ENCODE assay signal across 8 mouse cellular contexts in genomic region chr9:57129641-57130040, GRCm38 (mm10). TPM values are rescaled to one million over a fixed set of nuclear protein-coding genes. Genes with fewer than 3 reads are reported as not detected.
DNase-seq lines count a peak whose midpoint lies in the region; ATAC-seq and TF ChIP-seq lines count a peak whose summit lies in the region.

No protein-coding gene starts in this region.

- 0 out of 2 replicates have a peak, but pooled peaks cover 2% of the 10 kb centered on the region for H3K4me1 ChIP-seq in forebrain, embryonic 11.5 days (replicated peaks; ENCODE audit: control insufficient read depth, insufficient read depth, low read length)
- peaks cover 14% of the 10 kb centered on the region for H3K4me1 ChIP-seq in limb, embryonic 12.5 days (replicated peaks)
- peaks cover 12% of the 10 kb centered on the region for H3K4me1 ChIP-seq in neural tube, embryonic 14.5 days (ENCODE audit: control insufficient read depth, insufficient read depth, low read length)

- peaks cover 12% of the 10 kb centered on the region for H3K36me3 ChIP-seq in forebrain, embryonic 11.5 days (ENCODE audit: control insufficient read depth, insufficient read depth, low read length)
- peaks cover 50% of the 10 kb centered on the region for H3K36me3 ChIP-seq in limb, embryonic 12.5 days
- H3K36me3 ChIP-seq in neural tube, embryonic 14.5 days (ENCODE audit: control insufficient read depth, insufficient read depth, low read length), result peaks cover 34% of the 10 kb centered on the region

- H3K9ac ChIP-seq in forebrain, embryonic 11.5 days (ENCODE audit: low read length), result 0 out of 2 replicates have a peak overlapping the region, but pooled peaks have one; percentile 24
- H3K9ac ChIP-seq in limb, embryonic 12.5 days (replicated peaks), result no peak overlapping the region
- H3K9ac ChIP-seq in neural tube, embryonic 14.5 days (replicated peaks; ENCODE audit: low read depth, low read length), result no peak overlapping the region

- no peaks in the 10 kb centered on the region for H3K9me3 ChIP-seq in forebrain, embryonic 11.5 days (ENCODE audit: control insufficient read depth, low read length)
- no peaks in the 10 kb centered on the region for H3K9me3 ChIP-seq in limb, embryonic 12.5 days
- H3K9me3 ChIP-seq in neural tube, embryonic 14.5 days (ENCODE audit: control insufficient read depth, low read length), result no peaks in the 10 kb centered on the region

- ATAC-seq in forebrain, embryonic 11.5 days (replicated peaks; ENCODE audit: low FRiP score), result no peak
- ATAC-seq in limb, embryonic 12.5 days (ENCODE audit: insufficient number of reproducible peaks, insufficient read depth, low FRiP score, low TSS enrichment, low read depth), result no peak
- no peak for ATAC-seq in neural tube, embryonic 14.5 days (ENCODE audit: low read depth)

- H3K4me2 ChIP-seq in forebrain, embryonic 11.5 days (ENCODE audit: low read depth, low read length, severe bottlenecking), result peak overlapping the region; percentile 96; the same call in 1 of the 2 replicates
- peak overlapping the region; percentile 86; the same call in 1 of the 2 replicates for H3K4me2 ChIP-seq in limb, embryonic 12.5 days
- H3K4me2 ChIP-seq in neural tube, embryonic 14.5 days (ENCODE audit: low read depth, low read length), result peak overlapping the region; percentile 65

- TF ChIP-seq CTCF in left cerebral cortex, adult 2 months (IDR thresholded peaks at IDR 0.05), result no peak

- no peaks in the 10 kb centered on the region for H3K27me3 ChIP-seq in forebrain, embryonic 11.5 days (ENCODE audit: control insufficient read depth, insufficient read depth, low read length)
- no peaks in the 10 kb centered on the region for H3K27me3 ChIP-seq in limb, embryonic 12.5 days
- no peaks in the 10 kb centered on the region; the same call in 1 of the 2 replicates for H3K27me3 ChIP-seq in neural tube, embryonic 14.5 days (ENCODE audit: control insufficient read depth, insufficient read depth, low read length)

- no peak for DNase-seq in left cerebral cortex, adult 2 months (ENCODE audit: extremely low spot score in 1 of 2, low spot score in 2 of 2)
- DNase-seq in left cerebral cortex, postnatal 10 days (ENCODE audit: extremely low spot score in 1 of 2, low spot score in 2 of 2), result no peak
- DNase-seq in forebrain, embryonic 11.5 days (ENCODE audit: low spot score), result no peak
- DNase-seq in thymus, postnatal 10 days (ENCODE audit: low spot score in 2 of 2), result no peak
- DNase-seq in thymus, adult 18-20 months, result no peak
- DNase-seq in left cerebral cortex, adult 8-10 months (ENCODE audit: low spot score in 2 of 2), result no peak

- peak overlapping the region; percentile 71; the same call in 1 of the 2 replicates for H3K4me3 ChIP-seq in left cerebral cortex, adult 2 months
- peak overlapping the region; percentile 69; the same call in 1 of the 2 replicates for H3K4me3 ChIP-seq in forebrain, embryonic 11.5 days (ENCODE audit: low read depth, low read length)
- H3K4me3 ChIP-seq in limb, embryonic 12.5 days (replicated peaks), result no peak overlapping the region
- H3K4me3 ChIP-seq in neural tube, embryonic 14.5 days (ENCODE audit: low read depth, low read length), result peak overlapping the region; percentile 71

- intact Hi-C loops in left cerebral cortex, adult 2 months (cut with DNase I), result loop anchor here (1.0 to 5.0 kb wide), 4 partner anchors 53 to 239 kb away; partner anchors contain the start of gene Snupn
- intact Hi-C loops in left cerebral cortex, postnatal 10 days (cut with DNase I), result loop anchor here (5.0 kb wide), 2 partner anchors 52 to 182 kb away; no protein-coding TSS in a partner anchor

- peak overlapping the region; percentile 96 for H3K27ac ChIP-seq in left cerebral cortex, adult 2 months
- H3K27ac ChIP-seq in forebrain, embryonic 11.5 days (ENCODE audit: low read depth, low read length), result no peak overlapping the region
- no peak overlapping the region for H3K27ac ChIP-seq in limb, embryonic 12.5 days
- H3K27ac ChIP-seq in neural tube, embryonic 14.5 days (ENCODE audit: low read depth, low read length), result no peak overlapping the region

RNA-seq across cellular contexts. Expression of gene Man2c1, which starts 0.8 kb away (rescaled TPM):
- total RNA-seq in left cerebral cortex, adult 2 months (2021), result 100 to 1,000 TPM; 150 to 175 TPM
- 100 to 1,000 TPM; 140 to 148 TPM for total RNA-seq in left cerebral cortex, postnatal 10 days (2021)
- polyA plus RNA-seq in forebrain, embryonic 11.5 days (2014; fragmentation: Nextera tagmentation; extraction: Ambion mirVana), result 37.6 and 41.3 TPM in 2 replicates
- 70.7 and 70.8 TPM in 2 replicates for polyA plus RNA-seq in limb, embryonic 12.5 days (2016; fragmentation: Nextera tagmentation; extraction: Ambion mirVana)
- polyA plus RNA-seq in neural tube, embryonic 14.5 days (2014; fragmentation: Nextera tagmentation; extraction: Ambion mirVana), result 43.2 and 49.9 TPM in 2 replicates
- total RNA-seq in left cerebral cortex, adult 8-10 months (2022), result 100 to 1,000 TPM; 116 to 162 (median 135) TPM

RNA-seq across cellular contexts. Expression of gene Neil1, which starts 18.5 kb away (rescaled TPM):
- 10 to 100 TPM in 1 of 2 experiments, 1 to 10 TPM in 1; 9.9 to 10.5 TPM for total RNA-seq in left cerebral cortex, adult 2 months (2021)
- 1 to 10 TPM; 7.6 to 8.0 TPM for total RNA-seq in left cerebral cortex, postnatal 10 days (2021)
- polyA plus RNA-seq in forebrain, embryonic 11.5 days (2014; fragmentation: Nextera tagmentation; extraction: Ambion mirVana), result 5.2 and 5.4 TPM in 2 replicates
- 7.8 and 8.1 TPM in 2 replicates for polyA plus RNA-seq in limb, embryonic 12.5 days (2016; fragmentation: Nextera tagmentation; extraction: Ambion mirVana)
- polyA plus RNA-seq in neural tube, embryonic 14.5 days (2014; fragmentation: Nextera tagmentation; extraction: Ambion mirVana), result 6.6 and 7.7 TPM in 2 replicates
- total RNA-seq in left cerebral cortex, adult 8-10 months (2022), result 10 to 100 TPM in 2 of 4 experiments, 1 to 10 TPM in 2; 7.9 to 11.9 (median 9.5) TPM

RNA-seq across cellular contexts. Expression of gene Commd4, which starts 28.5 kb away (rescaled TPM):
- total RNA-seq in left cerebral cortex, adult 2 months (2021), result 10 to 100 TPM; 84.1 to 93.1 TPM
- 10 to 100 TPM; 81.8 to 90.4 TPM for total RNA-seq in left cerebral cortex, postnatal 10 days (2021)
- 87.1 and 99.0 TPM in 2 replicates for polyA plus RNA-seq in forebrain, embryonic 11.5 days (2014; fragmentation: Nextera tagmentation; extraction: Ambion mirVana)
- polyA plus RNA-seq in limb, embryonic 12.5 days (2016; fragmentation: Nextera tagmentation; extraction: Ambion mirVana), result 77.9 and 91.6 TPM in 2 replicates
- polyA plus RNA-seq in neural tube, embryonic 14.5 days (2014; fragmentation: Nextera tagmentation; extraction: Ambion mirVana), result 138 and 161 TPM in 2 replicates
- 100 to 1,000 TPM in 1 of 4 experiments, 10 to 100 TPM in 3; 86.3 to 104 (median 93.7) TPM for total RNA-seq in left cerebral cortex, adult 8-10 months (2022)

RNA-seq across cellular contexts. Expression of gene Sin3a, which starts 57.8 kb away (rescaled TPM):
- total RNA-seq in left cerebral cortex, adult 2 months (2021), result 10 to 100 TPM; 38.8 to 47.5 TPM
- total RNA-seq in left cerebral cortex, postnatal 10 days (2021), result 10 to 100 TPM; 29.5 to 34.8 TPM
- polyA plus RNA-seq in forebrain, embryonic 11.5 days (2014; fragmentation: Nextera tagmentation; extraction: Ambion mirVana), result 63.7 and 71.4 TPM in 2 replicates
- 42.1 and 54.4 TPM in 2 replicates for polyA plus RNA-seq in limb, embryonic 12.5 days (2016; fragmentation: Nextera tagmentation; extraction: Ambion mirVana)
- polyA plus RNA-seq in neural tube, embryonic 14.5 days (2014; fragmentation: Nextera tagmentation; extraction: Ambion mirVana), result 26.8 and 35.2 TPM in 2 replicates
- 10 to 100 TPM; 39.1 to 52.4 (median 45.5) TPM for total RNA-seq in left cerebral cortex, adult 8-10 months (2022)
